Mouse (Mus musculus): ENCODE measurements around the gene Speer4b.
"Not testable (repeated sequence)": the region's sequence is repeated elsewhere in the genome, so short reads cannot be mapped to it uniquely, and the experiment has no call there.

Speer4b gene

DNA sequence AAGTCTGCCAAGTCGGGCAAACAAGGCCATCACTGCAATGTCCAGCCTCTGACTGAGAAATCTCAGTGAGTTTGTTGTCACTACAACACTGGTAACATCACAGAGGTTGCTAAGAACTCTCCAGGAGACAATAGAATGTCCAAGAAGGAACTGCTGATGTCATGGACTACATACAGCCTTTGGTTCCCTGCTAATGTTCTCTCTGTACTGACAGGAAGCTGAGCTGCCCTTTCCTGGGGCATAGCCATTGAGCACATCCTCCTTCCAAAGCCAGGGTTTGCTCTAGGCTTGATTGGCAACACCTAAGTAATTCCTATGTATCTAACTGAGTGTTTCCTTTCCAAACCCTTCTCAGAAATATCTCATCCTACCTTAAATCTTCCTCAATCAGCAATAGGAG lies at the start of gene Speer4b:
Gene Speer4b, minus strand, starts transcription at position 101 of the 400 bp plus-strand sequence.
- not testable (repeated sequence) for DNase-seq (ENCODE audit: low read depth, low spot score)

DNA sequence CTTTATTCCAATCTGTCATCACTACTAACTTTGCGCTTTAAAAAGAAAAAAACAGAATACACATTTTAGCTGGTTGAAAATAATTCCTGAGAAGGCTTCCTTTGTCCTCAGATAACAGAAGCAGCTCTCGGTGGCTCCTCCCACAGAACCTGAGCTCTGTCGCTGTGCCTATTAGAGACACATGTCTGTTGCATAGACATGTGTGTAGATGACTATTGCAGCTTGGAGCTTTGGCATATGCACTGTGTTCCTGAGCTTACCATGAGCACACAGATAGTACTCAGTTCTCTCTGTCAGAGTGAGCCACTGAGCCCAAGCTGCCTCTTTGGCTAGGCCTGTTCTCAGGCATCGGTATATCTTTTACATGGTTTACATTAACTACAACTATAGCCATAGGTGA lies 48.1 kb upstream of the Speer4b start:
- no peak for DNase-seq (ENCODE audit: low read depth, low spot score)

DNA sequence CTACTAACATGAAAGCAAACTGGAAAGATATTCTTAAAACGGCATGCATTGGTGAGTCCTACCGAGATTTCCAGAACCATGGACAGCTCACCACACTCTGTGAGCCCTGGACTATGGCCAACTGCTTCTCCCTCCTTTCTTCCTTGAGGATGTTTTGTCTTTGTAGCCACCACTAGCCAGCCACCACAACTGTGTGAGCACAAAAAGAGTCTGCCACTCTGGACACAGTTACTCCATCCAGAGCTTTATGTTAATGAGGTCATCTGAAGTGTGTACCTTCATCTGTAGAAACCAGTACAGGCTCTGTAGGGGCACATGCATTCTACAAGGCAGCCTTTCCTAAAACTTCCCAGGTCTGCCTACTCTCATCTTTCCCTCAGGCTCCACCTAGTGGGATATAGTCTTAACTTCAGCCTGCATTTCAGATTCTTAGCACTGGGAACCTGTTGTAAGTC lies 43.6 kb upstream of the Speer4b start:
- DNase-seq (ENCODE audit: low read depth, low spot score), result peak; percentile 76

DNA sequence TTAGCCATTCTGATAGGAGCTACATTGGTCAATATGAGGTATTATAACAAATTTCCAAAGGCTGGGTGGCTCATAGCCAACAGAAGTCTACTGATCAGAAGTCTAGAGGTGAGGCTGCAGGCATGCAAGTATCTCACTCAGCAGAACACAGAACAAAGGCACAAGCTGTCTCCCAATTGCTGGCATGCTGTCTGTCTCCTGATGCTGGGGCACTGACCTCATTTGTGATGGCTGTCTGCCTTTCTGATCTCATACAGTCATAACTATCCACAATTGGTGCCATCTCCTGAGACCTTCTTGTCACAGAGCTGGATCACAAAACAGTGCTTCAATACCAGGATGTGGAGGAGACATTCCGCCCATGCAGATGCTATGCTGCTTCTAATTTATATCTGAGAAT lies 25.7 kb upstream of the Speer4b start:
- no peak for DNase-seq (ENCODE audit: low read depth, low spot score)

DNA sequence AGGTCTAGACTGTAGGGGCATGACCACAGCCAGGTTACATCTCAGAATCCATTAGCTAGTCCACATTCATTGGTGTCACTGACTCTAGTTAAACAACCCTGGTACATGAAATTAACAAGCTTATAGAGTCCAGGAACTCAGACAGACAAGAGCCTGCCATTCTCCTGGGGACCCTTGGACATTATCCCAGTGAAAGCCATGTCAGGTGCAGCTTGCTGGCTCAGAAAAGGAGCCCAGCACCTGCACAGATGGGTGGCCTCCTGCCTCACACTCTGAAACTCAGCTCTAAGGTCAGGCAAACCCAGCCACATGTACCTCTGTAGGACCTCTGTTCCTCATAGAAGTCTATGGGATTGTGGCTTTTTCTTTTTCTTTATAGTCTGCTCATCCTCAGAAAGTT lies 17.5 kb upstream of the Speer4b start:
- DNase-seq (ENCODE audit: low read depth, low spot score), result no peak

DNA sequence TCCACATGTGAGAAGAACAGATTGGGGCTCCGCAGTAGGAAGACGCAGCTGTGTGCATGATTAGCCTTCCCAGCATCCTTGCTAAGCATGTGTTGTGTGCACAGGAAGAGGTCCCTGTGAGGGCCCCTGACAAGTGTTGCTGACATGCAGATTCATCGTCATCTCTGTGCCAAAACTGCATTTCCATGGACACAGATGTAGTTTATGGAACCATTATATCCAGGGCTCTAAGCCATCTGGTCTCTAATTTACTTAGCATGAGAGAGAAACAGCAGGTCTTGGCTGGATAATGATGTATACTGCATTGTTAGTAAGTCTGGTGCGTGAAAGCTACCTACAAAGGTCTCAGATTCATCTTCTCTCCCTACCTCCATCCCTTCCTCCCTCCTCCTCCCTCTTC lies 10.3 kb downstream of the Speer4b start:
- DNase-seq (ENCODE audit: low read depth, low spot score), result no peak

DNA sequence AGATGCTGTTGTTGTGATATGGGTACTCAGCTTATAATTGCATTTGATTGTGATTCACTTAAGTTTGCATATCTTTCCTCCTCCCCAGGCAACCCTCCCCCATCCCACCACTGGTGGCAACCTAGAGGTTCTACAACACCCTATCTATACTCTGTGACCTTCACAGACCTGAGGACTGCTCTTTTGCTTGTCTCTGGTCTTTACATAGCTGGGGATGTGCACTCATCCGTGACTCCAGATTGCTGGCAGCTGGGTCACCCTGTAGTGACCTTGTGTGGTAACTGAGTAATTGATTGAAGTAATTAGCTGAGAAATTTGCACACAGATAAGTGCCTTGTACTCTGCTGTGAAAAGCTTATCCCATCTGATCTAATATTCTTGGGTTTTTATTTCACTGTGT lies 15.1 kb downstream of the Speer4b start:
- DNase-seq (ENCODE audit: low read depth, low spot score), result peak; percentile 6

DNA sequence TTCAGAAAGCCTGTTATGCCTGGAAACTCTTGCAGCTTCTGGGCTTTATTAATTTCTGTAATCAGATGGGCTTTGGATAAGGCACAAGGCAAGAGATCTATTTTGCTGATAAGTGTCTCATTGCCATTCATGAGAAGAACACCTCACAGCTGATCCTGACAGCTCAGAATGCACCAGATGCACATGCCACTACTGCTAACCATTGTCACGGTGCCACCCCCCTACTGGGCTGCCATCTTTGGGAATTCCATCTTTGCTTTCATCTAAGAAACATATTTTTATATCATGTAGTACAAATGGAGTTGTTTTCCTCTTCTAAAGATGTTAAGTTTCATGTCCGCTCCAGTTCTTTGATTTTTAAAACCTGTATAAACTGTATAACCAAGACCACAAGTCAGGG lies 19.5 kb downstream of the Speer4b start:
- no peak for DNase-seq (ENCODE audit: low read depth, low spot score)

DNA sequence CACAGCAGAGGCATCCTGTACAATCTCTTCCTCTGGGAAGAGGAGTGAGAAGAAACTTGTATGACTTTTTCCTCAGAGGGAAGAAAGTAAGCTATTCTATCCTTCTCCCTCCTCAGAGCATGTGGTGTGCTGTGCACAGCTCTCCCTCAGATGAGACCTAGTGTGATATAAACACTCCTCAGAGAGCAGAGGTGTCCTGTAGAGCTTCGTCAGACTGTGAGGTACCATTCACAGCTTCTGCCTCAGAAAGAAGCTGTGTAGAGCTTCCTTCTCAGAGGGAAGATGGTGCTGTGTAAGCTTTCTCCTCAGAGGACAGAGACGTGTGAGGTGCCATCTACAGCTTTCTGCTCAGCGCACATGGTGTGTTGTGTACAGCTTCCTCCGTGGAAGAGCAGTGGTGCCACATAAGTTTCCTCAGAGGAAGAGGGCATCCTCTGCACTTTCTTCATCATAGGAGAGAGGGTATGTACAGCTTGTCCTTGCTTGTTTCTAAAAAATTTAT lies 26.2 kb downstream of the Speer4b start:
- DNase-seq (ENCODE audit: low read depth, low spot score), result no peak

DNA sequence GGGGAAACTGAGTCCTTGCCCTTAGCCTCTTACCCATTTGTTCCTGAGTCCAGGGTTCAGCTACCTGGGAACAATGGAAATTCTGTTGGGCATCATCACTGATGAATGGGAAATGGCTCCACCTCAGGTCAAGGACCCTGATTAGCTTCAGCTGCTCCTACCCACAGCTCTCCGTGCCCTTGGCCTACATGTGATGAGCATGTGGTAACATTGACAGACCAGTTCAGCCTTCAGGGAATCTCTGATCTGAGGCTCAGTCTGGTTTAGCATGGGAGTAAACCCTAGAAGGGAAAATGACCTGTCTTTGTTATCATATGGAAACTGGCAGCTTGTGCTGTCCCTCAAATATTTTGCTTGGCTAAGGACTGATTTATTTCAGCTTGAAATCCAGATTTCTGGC lies 43.6 kb downstream of the Speer4b start:
- DNase-seq (ENCODE audit: low read depth, low spot score), result no peak

DNA sequence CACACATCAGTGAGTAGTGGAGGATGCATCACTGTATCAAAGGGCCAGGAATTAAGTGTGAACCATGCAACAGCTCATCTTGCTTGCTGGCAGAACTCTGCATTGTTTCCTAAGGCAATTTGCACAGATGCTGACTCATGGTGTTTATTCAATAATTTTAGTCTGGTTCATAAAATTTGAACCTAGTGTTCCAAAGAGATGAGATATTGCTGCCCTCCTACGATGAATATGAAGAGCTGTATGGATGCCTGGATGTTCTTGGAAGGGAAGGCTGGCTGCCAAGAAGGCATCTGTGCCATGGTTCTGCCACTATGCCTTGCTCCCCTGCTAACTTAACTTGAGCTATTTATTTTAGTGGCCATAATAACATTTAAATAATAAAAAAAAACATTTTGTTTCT lies 44.3 kb downstream of the Speer4b start:
- DNase-seq (ENCODE audit: low read depth, low spot score), result no peak

DNA sequence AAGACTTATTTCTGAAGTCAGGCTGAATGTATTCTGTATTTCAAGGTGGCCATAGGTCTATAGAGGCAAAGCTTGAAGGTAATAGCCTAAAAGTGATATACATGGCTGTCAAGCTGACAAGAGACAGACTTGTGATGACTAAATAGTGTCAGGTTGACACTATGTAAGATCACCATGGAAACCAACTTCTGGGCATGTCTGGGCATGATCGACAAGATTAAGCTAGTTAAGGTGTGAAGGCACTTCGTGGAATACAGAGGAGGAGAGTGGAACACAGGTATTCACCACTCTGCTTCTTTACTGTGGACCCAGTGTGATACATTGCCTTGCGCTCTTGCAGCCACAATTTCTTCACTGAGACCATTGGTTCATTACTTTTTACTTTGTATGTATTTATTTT lies 46.9 kb downstream of the Speer4b start:
- DNase-seq (ENCODE audit: low read depth, low spot score), result no peak

DNA sequence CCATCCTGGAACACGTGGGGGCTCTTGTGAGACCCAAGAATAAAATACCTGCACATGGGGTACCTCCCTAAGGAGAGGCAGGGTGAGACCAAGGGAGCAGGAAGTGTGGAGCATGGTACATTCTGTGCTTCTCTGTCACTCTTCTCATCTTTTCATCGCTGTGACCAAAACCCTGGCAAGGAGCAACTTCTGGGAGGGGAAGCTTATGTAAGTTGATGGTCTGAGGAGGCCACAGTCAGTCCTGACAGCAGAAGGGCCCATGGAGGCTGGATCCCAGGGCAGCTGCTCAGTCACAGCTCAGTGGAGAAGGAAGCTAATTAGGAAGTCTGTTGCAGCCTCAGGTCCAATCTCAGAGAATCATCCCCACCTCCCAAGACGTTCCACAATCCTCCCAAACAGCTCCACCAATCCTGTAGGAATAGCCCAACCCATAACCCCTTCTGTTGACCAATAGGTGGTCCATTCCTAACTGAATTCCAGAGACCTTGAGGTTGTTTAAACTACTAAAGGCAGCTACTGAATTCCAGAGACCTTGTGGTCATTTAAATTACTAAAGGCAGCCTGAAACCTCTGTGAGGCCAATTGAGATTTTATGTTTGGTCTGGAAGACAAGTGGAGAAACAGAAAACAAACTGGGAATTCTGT lies 47.9 kb downstream of the Speer4b start:
- DNase-seq (ENCODE audit: low read depth, low spot score), result no peak
